Mouse (Mus musculus): ENCODE measurements around the gene Osbpl2. TPM values are rescaled to one million over a fixed set of nuclear protein-coding genes. Genes with fewer than 3 reads are reported as not detected.
A peak's percentile ranks its signal among the peaks of the same experiment; 100 is the strongest.

Gene Osbpl2
- 47.2 and 48.9 TPM in 2 replicates for total RNA-seq (2021)
- long read RNA-seq, transcript Osbpl2-201 (14 exons, 2,805 nt) = major isoform, 55 of 80 reads
- long read RNA-seq, partial matches to known transcripts = 7 of 80 reads
- long read RNA-seq, other reads (novel, unspliced or antisense) = 17 of 80 reads

DNA sequence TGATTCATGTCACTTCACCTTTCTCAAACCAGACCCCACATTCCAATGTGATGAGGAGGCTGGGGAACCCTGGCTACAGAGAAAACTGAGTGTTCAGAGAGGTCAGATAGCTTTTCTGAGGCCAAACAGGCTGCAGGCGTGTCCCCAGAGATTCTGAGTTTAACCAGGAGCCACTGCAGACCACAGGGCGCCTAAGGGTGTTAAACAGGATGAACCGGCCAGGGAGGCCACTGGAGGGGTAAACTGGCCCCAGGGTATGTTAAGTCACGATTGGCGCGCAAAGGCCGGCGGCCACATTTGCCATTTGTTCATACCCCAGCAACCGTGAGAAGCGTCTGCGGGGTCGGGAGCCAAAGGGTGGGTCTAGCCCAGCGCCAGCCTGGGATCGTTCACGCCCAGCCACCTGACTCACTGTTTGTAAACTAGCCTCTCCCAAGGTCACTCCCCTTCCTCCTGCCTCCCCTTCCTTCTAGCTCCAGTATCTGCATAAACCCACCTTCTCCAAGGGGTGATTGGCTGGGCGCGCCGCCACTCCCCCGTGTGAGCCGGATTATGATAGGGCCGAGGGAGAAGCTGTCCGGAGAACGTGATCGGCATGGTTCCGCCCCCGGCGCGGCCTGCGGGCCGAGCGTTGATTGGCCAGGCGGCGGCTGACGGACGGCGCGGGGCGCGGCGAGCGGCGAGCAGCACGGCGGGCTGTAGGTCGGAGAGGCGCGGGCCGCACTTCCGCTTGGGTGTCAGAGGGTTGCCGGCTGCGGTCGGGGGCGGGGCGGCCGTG lies at the start of gene Osbpl2:
Gene Osbpl2 (plus strand): TSS at position 646 of the 778 bp plus-strand sequence.
- peak; percentile 99 for DNase-seq

DNA sequence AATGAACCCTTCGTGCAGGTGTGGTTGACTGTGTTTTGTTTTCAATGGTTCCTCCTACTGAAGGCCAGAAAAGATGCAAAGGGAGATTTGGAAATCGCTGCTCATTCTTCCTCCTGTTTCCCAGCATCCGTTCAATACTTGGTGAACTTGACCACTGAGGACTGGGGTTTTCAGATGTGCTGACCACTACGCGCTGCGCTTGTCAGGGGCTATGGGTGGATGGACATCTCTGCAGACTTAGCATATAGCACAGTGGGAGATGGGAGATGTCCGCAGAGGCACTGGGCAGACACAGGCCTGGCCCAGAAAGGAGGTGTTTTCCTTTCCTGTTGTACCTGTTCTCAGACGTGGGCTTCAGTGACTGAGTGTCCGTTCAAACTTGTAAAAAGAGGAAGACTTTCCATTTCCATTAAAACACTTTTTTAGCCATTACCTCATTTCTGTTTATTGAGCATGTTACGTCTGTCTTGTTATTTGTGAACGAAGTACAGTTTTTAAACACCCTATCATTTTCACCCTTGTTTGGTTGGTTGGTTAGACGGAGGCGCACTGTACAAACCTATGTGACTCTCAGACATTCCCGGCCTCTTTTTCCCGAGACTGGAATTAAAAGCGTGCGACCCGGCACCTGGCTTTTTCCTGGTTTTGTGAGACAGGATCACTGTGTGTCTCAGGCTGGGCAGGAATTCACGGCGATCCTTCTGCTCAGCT lies 49.2 kb upstream of the Osbpl2 start:
- DNase-seq = no peak

DNA sequence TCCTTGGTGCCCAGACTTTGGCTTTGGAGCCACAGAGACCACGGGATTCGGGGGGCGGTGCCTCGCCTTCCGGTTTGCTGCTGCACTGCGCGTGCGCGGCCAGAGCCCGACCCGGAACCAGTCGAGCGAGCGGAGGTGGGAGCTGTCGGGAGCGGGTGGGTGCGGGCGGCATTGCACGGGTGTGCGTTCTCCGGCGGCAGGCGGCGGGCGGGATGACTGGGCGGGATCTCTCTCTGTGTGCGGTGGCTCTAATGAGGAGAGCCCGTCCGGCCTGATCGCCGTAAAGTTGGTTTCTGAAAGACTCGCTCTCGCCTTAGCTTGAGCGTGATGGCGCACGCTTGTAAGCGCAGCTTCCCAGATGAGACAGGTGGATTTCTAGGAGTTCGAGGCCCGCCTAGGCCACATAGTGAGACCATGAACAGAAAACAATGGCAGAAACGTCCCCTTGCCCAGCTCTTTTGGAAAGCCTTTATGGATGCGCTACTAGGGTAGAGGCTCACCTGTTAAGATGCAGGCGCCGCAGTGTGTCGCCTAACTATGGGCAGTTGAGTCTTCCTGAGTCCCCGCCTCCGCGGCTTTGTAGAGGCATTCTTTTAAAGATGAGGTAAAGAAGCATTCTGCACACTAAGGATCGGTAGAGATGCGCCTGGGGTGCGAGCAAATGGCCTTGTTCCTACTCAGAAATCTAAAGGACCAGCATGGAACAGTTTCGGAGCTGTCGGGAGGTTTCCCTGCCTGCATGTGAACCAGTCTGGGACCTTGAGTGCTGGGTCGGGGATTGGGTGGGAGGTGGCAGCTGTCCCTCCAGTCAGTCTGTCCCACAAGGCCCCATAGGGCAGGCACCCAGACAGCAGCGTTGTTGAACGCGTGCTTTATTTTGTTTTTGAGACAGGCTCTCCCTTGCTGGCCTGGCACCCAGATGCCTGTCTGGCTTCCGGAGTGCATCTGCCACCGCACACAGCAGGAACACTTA lies 48.3 kb upstream of the Osbpl2 start, which contains the start of gene Mtg2:
Gene Mtg2 (plus strand): TSS at position 108 of the 973 bp plus-strand sequence.
- DNase-seq = peak; percentile 94

DNA sequence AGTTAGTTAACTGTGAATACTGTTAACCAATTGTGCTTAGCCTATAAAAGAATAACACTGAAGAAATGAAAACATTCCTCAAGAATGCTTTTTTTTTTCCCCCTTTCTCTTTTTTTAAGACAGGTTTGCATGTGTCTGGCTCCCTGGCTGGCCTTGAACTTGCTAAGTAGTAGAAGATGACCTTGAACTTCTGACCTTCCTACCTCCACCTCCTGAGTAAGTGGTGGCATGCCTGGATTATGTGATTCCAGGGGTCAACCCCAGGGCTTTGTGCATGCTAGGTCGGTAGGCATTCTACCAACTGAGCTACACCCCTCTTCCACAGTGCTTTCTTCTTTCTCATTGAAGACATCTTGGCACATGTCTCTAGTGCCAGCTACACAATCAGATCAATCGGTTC lies 47.4 kb upstream of the Osbpl2 start:
- DNase-seq = no peak

DNA sequence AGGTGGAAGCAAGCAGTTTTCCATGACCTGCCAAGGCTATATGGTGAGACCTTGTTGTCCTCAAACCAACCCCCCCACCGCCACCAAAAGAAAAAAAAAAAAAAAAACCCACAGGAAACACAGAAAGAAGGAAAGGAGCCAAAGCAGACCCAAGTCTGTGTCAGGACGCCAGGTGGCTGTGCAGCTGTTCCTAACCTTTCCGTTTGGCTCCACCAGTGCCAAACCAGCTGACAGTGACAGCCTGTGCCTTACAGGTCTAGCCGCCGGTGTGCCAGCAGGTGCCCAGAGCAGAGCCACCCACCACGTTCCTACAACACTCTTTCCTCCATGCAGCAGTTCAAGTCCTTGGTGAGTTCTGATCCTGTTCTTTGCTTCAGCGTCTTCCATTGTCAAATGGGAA lies 46.2 kb upstream of the Osbpl2 start:
- no peak for DNase-seq

DNA sequence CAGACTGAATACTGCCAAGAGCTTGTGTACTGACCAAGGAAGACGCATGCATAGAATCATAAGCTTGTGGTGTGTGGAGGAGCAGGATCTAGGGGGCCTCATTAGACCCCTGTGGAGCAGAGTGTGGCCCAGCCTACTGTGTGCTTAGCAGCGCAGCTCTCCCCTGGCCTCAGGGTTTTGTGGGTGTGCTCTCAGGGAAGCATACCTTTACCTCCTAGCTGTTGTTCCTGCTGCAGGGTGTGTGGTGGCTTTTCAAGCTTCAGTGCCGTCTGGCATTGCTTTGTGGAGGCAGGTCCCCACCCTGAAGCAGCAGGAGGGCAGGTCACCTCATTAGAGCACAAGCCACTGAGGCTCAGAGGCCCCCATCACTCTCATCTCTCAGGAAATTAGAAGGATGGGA lies 41.5 kb upstream of the Osbpl2 start:
- DNase-seq = no peak

DNA sequence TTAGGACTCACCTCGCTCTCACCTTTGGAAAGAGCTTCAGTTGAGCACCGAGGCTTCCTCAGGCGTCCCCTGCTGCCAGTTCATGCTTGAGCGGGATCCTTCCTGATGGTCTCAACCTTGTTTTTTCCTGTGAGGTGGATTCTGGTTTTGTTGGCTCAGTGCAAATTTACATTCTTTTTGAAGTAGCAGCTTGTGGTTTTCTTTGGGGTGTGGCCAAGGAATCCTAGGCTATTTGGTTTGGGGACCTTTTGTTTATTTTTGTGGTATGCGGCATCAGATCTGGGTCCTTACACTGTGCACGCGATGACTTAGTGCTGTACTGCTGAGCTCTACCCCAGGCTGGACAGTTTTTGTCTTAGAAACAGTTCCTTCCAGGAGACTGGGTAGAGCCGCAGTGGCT lies 38.4 kb upstream of the Osbpl2 start:
- DNase-seq = no peak

DNA sequence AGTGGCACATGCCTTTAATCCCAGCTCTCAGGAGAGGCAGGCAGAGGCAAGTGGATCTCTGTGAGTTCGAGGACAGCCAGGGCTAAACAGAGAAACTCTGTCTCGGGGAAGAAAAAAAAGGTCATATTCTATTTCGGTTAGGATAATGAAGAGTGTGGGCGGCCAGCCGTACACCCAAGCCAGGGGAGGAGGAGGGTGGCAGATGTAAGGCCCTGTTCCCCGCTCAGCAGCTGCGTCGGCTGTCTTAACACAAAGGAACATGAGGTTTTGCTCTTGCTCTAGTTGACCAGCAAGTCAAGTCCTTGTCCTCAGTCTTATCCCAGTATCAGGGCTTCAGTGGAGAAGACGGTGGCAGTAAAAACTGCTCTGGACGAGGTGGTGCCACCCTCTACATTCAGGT lies 36.0 kb upstream of the Osbpl2 start:
- no peak for DNase-seq

DNA sequence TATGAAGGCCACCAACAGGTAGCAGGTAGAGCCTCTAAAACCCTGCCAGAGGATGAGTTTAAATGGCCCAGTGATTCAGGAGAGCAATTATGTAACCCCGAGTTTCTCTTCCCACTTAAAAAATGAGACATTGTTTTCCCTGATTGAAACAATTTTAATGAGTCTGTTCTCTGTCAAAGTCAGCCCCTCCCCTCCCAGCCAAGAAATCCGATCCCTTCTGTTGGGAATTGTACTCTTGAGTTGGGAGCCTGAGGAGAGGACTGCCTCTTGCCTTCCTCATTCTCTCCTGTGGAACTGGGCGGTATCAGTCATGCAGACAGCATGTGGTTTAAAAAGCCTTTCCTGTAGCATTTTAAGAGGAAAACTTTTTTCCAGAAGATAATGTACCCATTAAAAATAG lies 34.5 kb upstream of the Osbpl2 start:
- DNase-seq = no peak

DNA sequence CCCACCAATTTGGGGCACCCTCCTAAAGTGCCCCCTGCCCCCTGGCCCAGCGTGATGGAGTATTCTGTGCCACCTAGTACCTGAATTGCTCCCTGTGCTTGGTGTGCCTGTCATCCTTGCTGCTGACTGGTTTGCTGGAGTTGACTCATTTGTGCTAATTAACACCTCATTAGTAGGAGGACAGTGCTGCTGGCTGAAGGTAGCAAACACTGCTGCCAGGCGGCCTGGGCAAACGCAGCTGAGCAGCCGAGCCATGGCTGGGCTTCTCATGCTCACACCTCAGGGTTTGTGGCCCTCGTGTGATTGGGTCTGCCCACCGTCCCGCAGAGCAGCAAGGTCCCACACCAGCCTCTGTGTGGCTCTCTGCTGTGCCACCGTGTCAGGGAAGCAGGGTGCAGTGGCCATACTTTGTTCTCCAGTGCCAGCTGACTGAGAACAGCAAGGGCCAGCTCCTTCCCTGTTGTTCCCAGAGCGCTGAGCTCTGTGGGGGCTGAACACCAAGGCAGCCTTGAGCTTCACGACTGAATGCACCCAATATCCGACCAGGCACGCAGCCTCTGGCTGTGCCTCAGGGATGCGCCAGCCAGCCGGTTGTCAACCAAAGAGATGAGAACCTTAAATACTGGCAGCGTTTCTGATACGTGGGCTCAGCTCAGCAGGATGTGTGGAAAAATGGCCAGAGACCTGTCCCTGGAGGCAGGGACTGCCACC lies 33.0 kb upstream of the Osbpl2 start:
- DNase-seq = no peak

DNA sequence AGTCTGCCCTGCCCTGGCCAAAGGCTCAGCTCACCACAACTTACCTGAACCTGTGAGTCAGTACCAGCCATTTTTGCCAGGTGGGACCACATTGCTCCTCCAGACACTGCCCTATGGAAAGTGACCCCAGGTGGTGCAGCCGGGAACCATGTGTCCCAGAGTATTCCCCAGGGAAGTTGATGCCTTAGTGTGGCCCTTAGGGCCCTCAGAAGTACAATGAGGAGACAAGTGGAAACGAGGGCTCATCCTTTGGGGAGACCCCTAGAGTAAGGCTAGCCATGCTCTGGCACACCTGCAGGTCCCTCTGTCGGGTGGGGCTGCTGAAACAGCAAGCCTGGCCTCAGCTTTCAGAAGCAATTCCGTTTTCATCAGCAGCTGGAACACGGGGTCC lies 32.5 kb upstream of the Osbpl2 start:
- no peak for DNase-seq

DNA sequence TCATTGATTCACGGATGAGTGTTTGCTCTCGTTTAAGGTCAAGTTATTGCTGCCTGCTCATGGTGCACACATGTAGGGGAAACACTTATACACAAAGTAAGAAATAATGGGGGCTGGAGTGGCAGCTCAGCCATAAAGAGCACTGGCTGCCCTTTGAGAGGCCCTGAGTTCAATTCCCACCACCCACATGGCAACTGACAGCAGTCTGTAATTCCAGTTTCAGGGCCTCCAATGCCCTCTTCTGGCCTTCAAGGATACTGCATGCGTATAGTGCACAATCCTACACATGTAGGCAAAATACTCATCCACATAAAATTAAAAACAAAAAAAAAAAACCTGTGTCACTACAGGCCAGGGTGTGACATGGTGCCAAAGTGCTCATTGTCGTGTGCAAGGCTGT lies 31.6 kb upstream of the Osbpl2 start:
- no peak for DNase-seq

DNA sequence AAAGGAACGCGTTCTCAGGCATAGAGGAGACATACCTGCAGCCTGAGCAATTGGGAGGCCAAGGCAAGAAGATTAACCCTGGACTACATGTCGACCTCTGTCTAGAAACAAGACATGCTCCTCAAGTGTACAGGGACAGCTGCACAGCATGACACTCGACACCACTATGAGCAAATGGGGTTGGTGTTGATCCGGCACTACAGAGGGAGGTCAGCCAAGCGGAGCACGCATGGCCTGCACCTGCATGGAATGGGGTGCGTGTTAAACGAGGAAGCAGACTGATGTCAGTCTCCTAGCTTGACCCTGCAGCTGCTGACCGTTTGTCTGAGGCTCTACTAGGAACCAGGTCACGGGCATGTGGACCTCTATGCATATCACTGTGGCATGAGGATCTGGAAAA lies 28.8 kb upstream of the Osbpl2 start:
- DNase-seq = no peak

DNA sequence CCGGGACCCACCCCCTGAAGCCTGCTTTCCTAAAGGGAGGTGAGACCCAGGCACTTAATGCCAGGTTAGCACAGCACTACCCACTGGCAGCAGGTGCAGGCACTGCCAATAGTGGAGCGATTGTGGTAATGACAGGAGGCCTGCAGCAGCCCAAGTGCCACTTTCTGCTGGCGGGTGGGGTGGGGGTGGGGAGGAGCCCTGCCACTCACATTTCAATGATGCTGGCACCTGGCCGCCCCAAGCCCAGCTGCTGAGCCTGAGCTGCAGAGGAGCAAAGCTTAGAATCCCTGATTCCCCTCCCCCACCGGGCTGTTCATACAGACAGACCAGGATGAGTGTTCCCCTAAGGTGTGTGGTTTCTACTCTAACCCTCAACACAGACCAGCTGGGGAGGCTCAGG lies 23.4 kb upstream of the Osbpl2 start:
- no peak for DNase-seq

DNA sequence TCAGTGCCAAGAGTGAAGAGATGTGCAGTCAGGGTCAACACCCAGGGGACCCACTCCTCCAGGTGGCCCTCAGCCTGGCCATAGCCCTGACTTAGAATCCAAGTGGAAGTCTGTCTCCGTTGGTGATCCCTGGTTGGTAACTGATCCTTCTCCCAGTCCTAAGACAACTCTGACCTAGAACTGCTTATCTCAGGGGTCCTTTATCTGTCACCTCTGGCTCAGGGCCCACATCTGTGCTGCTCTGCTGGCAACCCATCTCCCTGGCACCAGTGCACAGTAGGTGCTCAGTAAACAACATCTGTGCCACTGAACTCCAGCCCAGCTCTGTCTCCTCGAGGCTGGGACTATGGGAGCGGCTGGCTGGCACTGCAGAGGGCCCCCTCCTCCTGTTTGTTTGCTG lies 21.5 kb upstream of the Osbpl2 start:
- no peak for DNase-seq

DNA sequence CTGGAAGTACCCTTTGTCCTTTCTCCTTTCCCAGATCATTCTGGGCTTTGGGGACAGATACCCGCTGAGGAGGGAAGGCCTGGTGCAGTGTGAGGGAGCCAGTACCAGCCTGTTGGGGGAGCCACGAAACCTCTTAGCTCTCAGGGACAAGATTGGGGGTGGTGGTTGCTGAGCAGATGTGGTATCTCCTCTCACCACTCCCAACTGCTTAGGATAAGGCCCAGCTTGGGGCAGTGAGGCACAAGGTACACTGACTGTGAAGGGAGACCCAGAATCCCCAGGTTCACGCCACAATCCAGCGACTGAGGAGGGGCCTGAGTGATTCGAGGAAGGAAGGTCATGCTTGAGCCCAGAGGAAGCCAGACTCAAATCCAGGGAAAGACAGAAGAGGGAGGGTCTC lies 20.9 kb upstream of the Osbpl2 start:
- no peak for DNase-seq

DNA sequence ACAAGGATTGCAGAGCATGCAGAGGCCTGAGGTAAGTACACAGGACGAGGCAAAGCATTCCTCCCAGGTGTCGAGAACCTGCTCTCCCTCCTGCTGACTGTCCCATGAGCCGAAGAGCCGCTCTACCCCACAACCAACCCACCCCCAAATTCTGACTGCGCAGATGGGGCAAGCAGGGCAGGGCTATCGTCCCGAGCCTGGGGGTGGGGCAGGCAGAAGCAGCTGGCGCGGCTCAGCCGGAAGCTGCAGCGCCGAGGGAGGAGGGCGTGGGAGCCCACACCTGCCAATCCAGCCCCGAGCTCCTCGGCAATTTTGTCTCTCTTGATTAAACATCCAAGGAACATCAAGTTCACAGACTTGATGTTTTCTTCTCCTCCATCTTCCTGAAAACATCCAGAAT lies 19.6 kb upstream of the Osbpl2 start:
- no peak for DNase-seq

DNA sequence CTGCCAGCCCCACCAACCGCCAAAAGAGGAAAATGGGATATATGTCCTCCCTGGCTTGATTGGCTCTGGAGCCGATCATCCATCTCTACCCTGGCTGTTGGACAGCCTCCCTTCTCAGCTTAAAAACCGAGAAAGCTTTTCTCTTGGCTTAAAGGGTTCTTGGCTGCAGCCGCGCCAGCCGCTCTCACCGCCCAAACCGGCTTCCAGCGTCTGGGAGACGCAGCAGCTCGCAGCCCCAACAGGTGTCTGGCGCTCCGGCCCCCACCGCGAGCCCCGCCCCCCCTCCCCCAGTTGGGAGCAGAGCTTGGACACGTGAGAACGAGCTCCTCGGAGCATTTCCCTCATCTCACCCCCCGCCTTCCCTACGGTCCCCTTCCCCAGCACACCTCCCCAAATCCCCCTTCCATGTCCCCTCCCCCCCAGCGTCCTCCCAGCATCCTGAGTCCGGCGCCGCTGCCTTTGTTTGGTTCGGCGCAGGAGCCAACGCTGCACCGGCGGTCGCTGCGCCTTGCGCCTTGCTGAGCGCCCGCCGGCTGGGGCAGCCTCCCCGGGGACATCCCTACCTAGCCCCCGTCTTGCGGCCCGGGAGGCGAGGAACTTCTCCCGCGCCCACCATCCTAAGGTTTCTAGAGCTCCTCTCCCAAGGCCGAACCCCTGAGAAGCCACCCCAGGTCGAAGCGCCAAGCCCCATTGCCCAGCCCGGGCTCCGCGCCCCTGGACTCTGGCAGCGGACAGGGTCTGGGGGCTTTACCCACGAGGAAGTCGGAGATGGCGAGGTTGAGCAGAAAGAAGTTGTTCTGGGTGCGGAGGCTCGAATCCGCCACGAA lies 15.7 kb upstream of the Osbpl2 start:
- no peak for DNase-seq

DNA sequence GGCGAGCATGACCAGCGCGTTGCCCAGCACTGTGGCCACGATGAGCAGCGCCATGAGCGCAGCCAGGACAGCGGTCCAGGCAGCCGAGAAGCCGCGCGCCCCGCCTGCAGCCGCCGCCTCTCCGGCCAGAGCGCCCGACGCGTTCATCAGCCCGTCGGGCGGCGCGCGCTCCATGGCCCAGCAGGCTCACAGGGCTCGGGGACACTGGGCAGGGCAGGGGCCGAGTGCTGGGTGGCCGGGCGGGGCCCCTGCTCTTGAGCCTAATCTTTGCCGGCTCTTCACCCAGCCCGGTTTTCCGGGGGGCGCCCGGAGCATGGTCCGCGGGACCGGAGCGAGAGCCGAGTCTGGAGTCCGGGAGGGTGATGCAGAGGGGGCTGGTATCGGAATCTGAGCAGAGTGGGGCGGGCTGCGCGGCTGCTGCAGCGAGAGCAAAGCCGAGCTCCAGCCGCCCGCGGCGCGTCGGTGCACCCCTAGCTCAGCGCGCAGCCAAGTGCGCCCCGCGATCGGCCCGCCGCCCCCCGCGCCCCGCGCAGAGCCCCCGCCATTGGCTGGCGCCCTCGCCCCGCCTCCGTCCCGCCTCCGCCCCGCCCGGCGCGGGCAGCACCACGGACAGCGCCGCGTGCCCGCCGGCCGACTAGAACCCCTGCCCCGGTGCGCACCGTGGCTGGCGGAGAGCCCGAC lies 15.0 kb upstream of the Osbpl2 start, which contains the start of gene Hrh3:
Gene Hrh3 (minus strand): TSS at position 511 of the 681 bp plus-strand sequence.
- DNase-seq = peak; percentile 92

All from adrenal gland, postnatal 25 days (tissue).